Mouse (Mus musculus) heart, embryonic 16.5 days (tissue): ENCODE results near the gene Tor1aip1. TPM values are rescaled to one million over a fixed set of nuclear protein-coding genes. Genes with fewer than 3 reads are reported as not detected.

ENCODE experiments used
- ATAC-seq: fragments of 200-750 bp; cut with Nextera tagmentation; replicated peaks from 2 replicates; pipeline ENCODE4 v1.8.0; 2017; ENCODE audit warnings: moderate number of reproducible peaks; ENCODE audit not compliant: insufficient read depth, low FRiP score; ENCODE audit errors: extremely low read depth
- H3K27ac ChIP-seq: fragments of 300-500 bp; sonication (generic); 2 replicates; pipeline ENCODE4 v1.5.1; 2014; ENCODE audit warnings: mild to moderate bottlenecking, low read length, control low read depth, moderate library complexity
- H3K27me3 ChIP-seq: fragments of 300-500 bp; sonication (generic); 2 replicates; pipeline ENCODE4 v1.6.1; 2014; ENCODE audit warnings: low read length, mixed read lengths; ENCODE audit not compliant: control insufficient read depth, insufficient read depth
- H3K36me3 ChIP-seq: fragments of 300-500 bp; sonication (generic); 2 replicates; pipeline ENCODE4 v1.6.1; 2014; ENCODE audit not compliant: control insufficient read depth, insufficient read depth
- H3K4me1 ChIP-seq: fragments of 300-500 bp; sonication (generic); 2 replicates; pipeline ENCODE4 v1.6.1; 2014; ENCODE audit warnings: low read length, mixed read lengths; ENCODE audit not compliant: control insufficient read depth, insufficient read depth
- H3K4me2 ChIP-seq: fragments of 300-500 bp; sonication (generic); 2 replicates; pipeline ENCODE4 v1.6.1; 2014; ENCODE audit warnings: low read depth, mild to moderate bottlenecking, control low read depth, low read length
- H3K4me3 ChIP-seq: fragments of 300-500 bp; sonication (generic); 2 replicates; pipeline ENCODE4 v1.5.1; 2014; ENCODE audit warnings: mild to moderate bottlenecking, control low read depth, low read length
- H3K9ac ChIP-seq: fragments of 300-500 bp; sonication (generic); 2 replicates; pipeline ENCODE4 v1.6.1; 2014; ENCODE audit warnings: low read length, control low read depth
- H3K9me3 ChIP-seq: fragments of 300-500 bp; sonication (generic); replicated peaks from 2 replicates; pipeline ENCODE4 v1.6.1; 2016; ENCODE audit warnings: low read length; ENCODE audit not compliant: control insufficient read depth
- WGBS: fragments of 180-500 bp; shearing (Covaris S2); extraction: QIAGEN DNeasy Blood & Tissue Kit; methylation state at CpG from one replicate; pipeline ENCODE4 v1.1.7; 2014; 5-methylcytosine and 5-hydroxymethylcytosine counted together
- polyA plus RNA-seq: library from polyadenylated mRNA; unstranded; fragments of >200 nt; fragmentation: Nextera tagmentation; extraction: Ambion mirVana; gene quantifications from 2 replicates; pipeline ENCODE4 v1.2.1, GENCODE M21; 2015

Tor1aip1 gene
- polyA plus RNA-seq, 1 experiment from 2014 or later: 30.4 TPM

GRCm38 (mm10) chr1:155974931-155975330, 61.3 kb downstream of the Tor1aip1 start:
- Histone ChIP-seq H3K9me3 (no peaks in the 10 kb centered on the region), H3K36me3 (no peaks in the 10 kb centered on the region), H3K27ac (no peak overlapping the region), H3K4me3 (no peak overlapping the region), H3K9ac (no peak overlapping the region), H3K4me2 (no peak overlapping the region), H3K27me3 (no peaks in the 10 kb centered on the region), H3K4me1 (peaks cover 11% of the 10 kb centered on the region; the same call in 1 of the 2 replicates)
- ATAC-seq: no peak
- 23% methylated on average over 2 of the region's 2 CpGs for WGBS

- H3K27me3 ChIP-seq: no peaks in the 10 kb centered on the region
- H3K9me3 ChIP-seq: no peaks in the 10 kb centered on the region
- no peaks in the 10 kb centered on the region for H3K36me3 ChIP-seq
- H3K4me1 ChIP-seq: peaks cover 11% of the 10 kb centered on the region; the same call in 1 of the 2 replicates
- H3K4me2 ChIP-seq: peak overlapping the region; percentile 84
- H3K4me3 ChIP-seq: peak overlapping the region; percentile 99
- WGBS: 5% methylated on average over 19 of the region's 19 CpGs
- no peak for ATAC-seq
- H3K9ac ChIP-seq: peak overlapping the region; percentile 84
- H3K27ac ChIP-seq: peak overlapping the region; percentile 94
Observed at GRCm38 (mm10) chr1:155973719-155974379, 62.4 kb downstream of the Tor1aip1 start.

- no peaks in the 10 kb centered on the region for H3K9me3 ChIP-seq
- peak within 1 kb of the TSS; percentile 99 for H3K9ac ChIP-seq
- H3K4me2 ChIP-seq: peak within 1 kb of the TSS; percentile 87
- peaks cover 11% of the 10 kb centered on the region; the same call in 1 of the 2 replicates for H3K4me1 ChIP-seq
- no peaks in the 10 kb centered on the region for H3K36me3 ChIP-seq
- H3K4me3 ChIP-seq: peak within 1 kb of the TSS; percentile 99
- H3K27ac ChIP-seq: peak within 1 kb of the TSS; percentile 94
- WGBS: under 1% methylated on average over 54 of the region's 57 CpGs
- H3K27me3 ChIP-seq: no peaks in the 10 kb centered on the region
- peak; percentile 98 for ATAC-seq
Observed at GRCm38 (mm10) chr1:155973068-155973718, 63.1 kb downstream of the Tor1aip1 start, which contains the start of gene Cep350. Gene Cep350 (minus strand): TSS chr1:155973255.

DNA sequence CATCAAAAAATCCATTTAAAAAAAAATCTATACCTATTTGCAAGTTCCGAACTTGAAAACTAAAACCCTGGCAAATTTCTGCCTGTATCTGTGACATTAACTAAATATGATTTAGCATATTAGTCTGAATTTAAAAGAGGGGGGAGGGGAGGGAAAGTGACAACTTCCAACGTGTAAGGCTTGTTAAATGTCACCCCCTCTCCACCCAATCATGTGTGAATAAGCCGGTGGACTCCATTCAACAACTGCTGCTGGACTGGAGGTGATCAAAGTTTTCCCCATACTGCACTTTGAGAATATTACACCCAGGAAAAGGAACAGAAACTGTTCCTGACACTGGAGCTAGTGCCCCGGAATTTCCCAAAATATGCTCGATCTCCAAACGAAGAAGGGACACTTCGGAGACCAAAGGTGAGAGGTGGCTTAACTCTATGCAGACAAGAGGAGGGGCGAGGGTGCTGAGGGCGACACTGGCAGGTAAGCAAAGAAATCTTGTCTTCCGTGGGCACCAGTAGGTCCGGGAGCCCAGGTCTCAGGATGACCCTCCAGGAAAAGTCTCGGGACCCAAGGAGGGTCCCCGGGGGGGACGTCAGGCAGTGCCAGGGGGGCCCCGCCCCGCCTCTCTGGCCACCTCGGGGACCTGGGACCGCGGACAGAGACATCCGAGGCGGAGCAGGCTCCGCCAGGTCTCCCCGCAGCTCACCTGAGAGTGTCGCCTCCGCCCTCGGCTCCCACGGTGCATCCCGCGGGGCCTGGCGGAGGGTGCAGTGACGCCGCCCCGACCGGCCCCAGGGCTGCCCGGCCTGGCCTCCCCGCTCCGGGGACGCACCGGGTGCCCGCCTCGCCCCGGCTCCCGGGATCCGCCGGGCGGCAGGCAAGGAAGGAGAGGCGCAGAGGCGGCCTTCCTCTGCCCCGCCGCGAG, 63.9 kb downstream of the Tor1aip1 start:
- Histone ChIP-seq H3K27me3 (no peaks in the 10 kb centered on the region), H3K4me3 (peak overlapping the region; percentile 99), H3K4me1 (peaks cover 11% of the 10 kb centered on the region; the same call in 1 of the 2 replicates), H3K9ac (peak overlapping the region; percentile 99), H3K4me2 (peak overlapping the region; percentile 87), H3K9me3 (no peaks in the 10 kb centered on the region), H3K27ac (peak overlapping the region; percentile 94), H3K36me3 (no peaks in the 10 kb centered on the region)
- ATAC-seq: peak; percentile 42
- 2% methylated on average over 37 of the region's 51 CpGs for WGBS

Other genes with a start within 250 kb of the Tor1aip1 start
- 25.1 and 29.5 TPM in 2 replicates for gene Qsox1, start 223.6 kb downstream of the Tor1aip1 start, polyA plus RNA-seq
- gene Cep350, start 63.2 kb downstream of the Tor1aip1 start, polyA plus RNA-seq: 5.1 and 6.6 TPM in 2 replicates
- gene Tor1aip2, start 1.1 kb downstream of the Tor1aip1 start, polyA plus RNA-seq: 75.5 and 80.6 TPM in 2 replicates
- gene Fam163a, start 168.5 kb upstream of the Tor1aip1 start, polyA plus RNA-seq: 1.4 and 1.6 TPM in 2 replicates